Mouse (Mus musculus): ENCODE results near the gene Btn2a2. TPM values are rescaled to one million over a fixed set of nuclear protein-coding genes. Genes with fewer than 3 reads are reported as not detected.

Btn2a2 gene
- total RNA-seq, 2 experiments from 2014 or later = not detected

- DNase-seq (ENCODE audit: low spot score in 2 of 2) = peak; percentile 87 to 93
These were observed 38.3 kb downstream of the Btn2a2 start for GRCm38 (mm10) chr13:23450398-23450797.

- DNase-seq (ENCODE audit: low spot score in 2 of 2) = peak; percentile 37 to 39
These were observed 39.2 kb downstream of the Btn2a2 start for GRCm38 (mm10) chr13:23449235-23450095.

GRCm38 (mm10) chr13:23448758-23449157 is 39.9 kb downstream of the Btn2a2 start:
- DNase-seq (ENCODE audit: low spot score in 2 of 2) = no peak

- peak; percentile 82 to 84 for DNase-seq (ENCODE audit: low spot score in 2 of 2)
These were observed 42.1 kb downstream of the Btn2a2 start for GRCm38 (mm10) chr13:23446498-23446952.

GRCm38 (mm10) chr13:23445561-23446320 is 42.9 kb downstream of the Btn2a2 start:
- DNase-seq (ENCODE audit: low spot score in 2 of 2) = peak; percentile 93

- no peak for DNase-seq (ENCODE audit: low spot score in 2 of 2)
These were observed 43.5 kb downstream of the Btn2a2 start for GRCm38 (mm10) chr13:23445156-23445555.

- no peak for DNase-seq (ENCODE audit: low spot score in 2 of 2)
These were observed 44.2 kb downstream of the Btn2a2 start for GRCm38 (mm10) chr13:23444451-23444850.

- no peak for DNase-seq (ENCODE audit: low spot score in 2 of 2)
These were observed 48.8 kb downstream of the Btn2a2 start for GRCm38 (mm10) chr13:23439901-23440300.

GRCm38 (mm10) chr13:23438521-23438920 is 50.1 kb downstream of the Btn2a2 start:
- DNase-seq (ENCODE audit: low spot score in 2 of 2) = peak; percentile 42 to 43

GRCm38 (mm10) chr13:23437908-23438307 is 50.7 kb downstream of the Btn2a2 start:
- peak; percentile 93 to 98 for DNase-seq (ENCODE audit: low spot score in 2 of 2)

GRCm38 (mm10) chr13:23436861-23437822 is 51.5 kb downstream of the Btn2a2 start:
- DNase-seq (ENCODE audit: low spot score in 2 of 2) = peak; percentile 60 to 66

GRCm38 (mm10) chr13:23436231-23436661 is 52.4 kb downstream of the Btn2a2 start:
- peak; percentile 44 to 68 for DNase-seq (ENCODE audit: low spot score in 2 of 2)

- no peak for DNase-seq (ENCODE audit: low spot score in 2 of 2)
These were observed 53.0 kb downstream of the Btn2a2 start for GRCm38 (mm10) chr13:23435676-23436075.

GRCm38 (mm10) chr13:23435241-23435640 is 53.4 kb downstream of the Btn2a2 start:
- DNase-seq (ENCODE audit: low spot score in 2 of 2) = no peak

- DNase-seq (ENCODE audit: low spot score in 2 of 2) = no peak
These were observed 54.2 kb downstream of the Btn2a2 start for GRCm38 (mm10) chr13:23434426-23434825.

- DNase-seq (ENCODE audit: low spot score in 2 of 2) = no peak
These were observed 54.9 kb downstream of the Btn2a2 start for GRCm38 (mm10) chr13:23433801-23434200.

GRCm38 (mm10) chr13:23433206-23433605 is 55.5 kb downstream of the Btn2a2 start:
- no peak for DNase-seq (ENCODE audit: low spot score in 2 of 2)

GRCm38 (mm10) chr13:23432562-23433201 is 56.0 kb downstream of the Btn2a2 start:
- peak; percentile 95 to 99 for DNase-seq (ENCODE audit: low spot score in 2 of 2)

- peak; percentile 70 to 78 for DNase-seq (ENCODE audit: low spot score in 2 of 2)
These were observed 57.3 kb downstream of the Btn2a2 start for GRCm38 (mm10) chr13:23431351-23431771.

- DNase-seq (ENCODE audit: low spot score in 2 of 2) = peak; percentile 56 to 73
These were observed 57.9 kb downstream of the Btn2a2 start for GRCm38 (mm10) chr13:23430734-23431133.
